8 mouse cellular contexts compared by ENCODE assay signal in genomic region chr2:116067065-116067497, GRCm38 (mm10). TPM values are rescaled to one million over a fixed set of nuclear protein-coding genes. Genes with fewer than 3 reads are reported as not detected.
DNase-seq lines count a peak whose midpoint lies in the region; ATAC-seq lines count a peak whose summit lies in the region.

No protein-coding gene starts in this region.

- peak overlapping the region; percentile 97 for H3K9ac ChIP-seq in forebrain, embryonic 12.5 days
- peak overlapping the region; percentile 82 for H3K9ac ChIP-seq in lung, embryonic 16.5 days (ENCODE audit: low read length)

- H3K4me2 ChIP-seq in forebrain, embryonic 12.5 days = peak overlapping the region; percentile 69
- H3K4me2 ChIP-seq in lung, embryonic 16.5 days (ENCODE audit: low read depth, low read length) = peak overlapping the region; percentile 77

- peak; percentile 21 for DNase-seq in B cell, adult 2 months
- peak; percentile 98 for DNase-seq in adipocyte (ENCODE audit: low spot score)
- DNase-seq in heart, postnatal 25 days (ENCODE audit: low spot score) = peak; percentile 83
- peak; percentile 92 to 95 for DNase-seq in kidney, postnatal 4 days
- DNase-seq in ovary, postnatal 10 days (ENCODE audit: low spot score) = peak; percentile 79
- DNase-seq in T-cell, adult 2 months (ENCODE audit: low spot score) = no peak

- ATAC-seq in forebrain, embryonic 12.5 days (ENCODE audit: low FRiP score) = peak; percentile 60
- ATAC-seq in lung, embryonic 16.5 days (ENCODE audit: low read depth) = peak; percentile 57

- peaks cover 29% of the 10 kb centered on the region for H3K4me1 ChIP-seq in forebrain, embryonic 12.5 days
- peaks cover 4% of the 10 kb centered on the region; the same call in 1 of the 2 replicates for H3K4me1 ChIP-seq in lung, embryonic 16.5 days (replicated peaks; ENCODE audit: control insufficient read depth, insufficient read depth, low read length)

- under 1% methylated on average over 27 of the region's 27 CpGs for WGBS in forebrain, embryonic 12.5 days
- WGBS in lung, embryonic 16.5 days = under 1% methylated on average over 25 of the region's 27 CpGs

- H3K27me3 ChIP-seq in forebrain, embryonic 12.5 days = peaks cover 19% of the 10 kb centered on the region
- H3K27me3 ChIP-seq in lung, embryonic 16.5 days (ENCODE audit: control insufficient read depth, insufficient read depth, low read depth, low read length) = peaks cover 12% of the 10 kb centered on the region

- H3K4me3 ChIP-seq in forebrain, embryonic 12.5 days (replicated peaks) = peak overlapping the region; percentile 77
- H3K4me3 ChIP-seq in lung, embryonic 16.5 days (ENCODE audit: low read length) = peak overlapping the region; percentile 62

- peak overlapping the region; percentile 98 for H3K27ac ChIP-seq in forebrain, embryonic 12.5 days
- H3K27ac ChIP-seq in lung, embryonic 16.5 days (ENCODE audit: low read length) = peak overlapping the region; percentile 96

- H3K9me3 ChIP-seq in forebrain, embryonic 12.5 days = no peaks in the 10 kb centered on the region
- no peaks in the 10 kb centered on the region for H3K9me3 ChIP-seq in lung, embryonic 16.5 days (ENCODE audit: control insufficient read depth, low read length)

- intact Hi-C loops in heart, postnatal 25 days (cut with DNase I) = loop anchor here (10.0 kb wide), 1 partner anchor 482 kb away; the partner anchor contains the start of gene BC052040

- no peaks in the 10 kb centered on the region for H3K36me3 ChIP-seq in forebrain, embryonic 12.5 days (replicated peaks)
- no peaks in the 10 kb centered on the region for H3K36me3 ChIP-seq in lung, embryonic 16.5 days (ENCODE audit: control insufficient read depth, insufficient read depth, low read length)

RNA-seq across cellular contexts. Expression of gene Meis2, which starts 1.4 kb away (rescaled TPM):
- 104 and 111 TPM in 2 replicates for polyA plus RNA-seq in forebrain, embryonic 12.5 days (2016; fragmentation: Nextera tagmentation; extraction: Ambion mirVana)
- 10 to 100 TPM; 22.3 to 23.0 TPM for total RNA-seq in heart, postnatal 25 days (2021)
- polyA plus RNA-seq in lung, embryonic 16.5 days (2015; fragmentation: Nextera tagmentation; extraction: Ambion mirVana) = 21.5 and 24.2 TPM in 2 replicates
